Mouse (Mus musculus): ENCODE data around the gene Lenep. TPM values are rescaled to one million over a fixed set of nuclear protein-coding genes. Genes with fewer than 3 reads are reported as not detected.

The Lenep gene
- total and polyA plus RNA-seq, 3 experiments: not detected

- no peak for TF ChIP-seq MXI1 (IDR thresholded peaks at IDR 0.05; ENCODE audit: low read depth, low read length)
- TF ChIP-seq BHLHE40 (IDR thresholded peaks at IDR 0.05; ENCODE audit: low read depth, low read length): no peak
- no peak for TF ChIP-seq MAFK (IDR thresholded peaks at IDR 0.05; ENCODE audit: insufficient replicate concordance, low read length)
- TF ChIP-seq SMC3 (IDR thresholded peaks at IDR 0.05; ENCODE audit: low read depth, low read length): no peak
- dilution Hi-C loops (cut with MboI; ENCODE audit: extremely low pct_ligation_motif_present, extremely low pct_unique_long_range_greater_than_20kb, low sequenced_read_pairs): no loop called here
- in situ Hi-C loops (cut with MboI; ENCODE audit: low pct_ligation_motif_present, low pct_unique_long_range_greater_than_20kb, low sequenced_read_pairs): no loop called here
These were observed 28.9 kb downstream of the Lenep start for GRCm38 (mm10) chr3:89373581-89374231.

GRCm38 (mm10) chr3:89367338-89367737 lies 35.3 kb downstream of the Lenep start:
- no peak overlapping the region for H3K27ac ChIP-seq (ENCODE audit: insufficient read depth, low read depth)
- no peak for TF ChIP-seq BHLHE40 (IDR thresholded peaks at IDR 0.05; ENCODE audit: low read depth, low read length)
- no peak for TF ChIP-seq RAD21 (IDR thresholded peaks at IDR 0.05; ENCODE audit: low read depth, low read length)
- TF ChIP-seq EP300 (IDR thresholded peaks at IDR 0.05; ENCODE audit: low read length): no peak
- TF ChIP-seq MXI1 (IDR thresholded peaks at IDR 0.05; ENCODE audit: low read depth, low read length): no peak
- TF ChIP-seq MAFK (IDR thresholded peaks at IDR 0.05; ENCODE audit: insufficient replicate concordance, low read length): no peak
- no peak for TF ChIP-seq JUN (IDR thresholded peaks at IDR 0.05; ENCODE audit: insufficient read depth, low read depth, low read length)
- no peak for TF ChIP-seq ZNF384 (IDR thresholded peaks at IDR 0.05; ENCODE audit: low read depth, low read length)
- in situ Hi-C loops (cut with MboI; ENCODE audit: low pct_ligation_motif_present, low pct_unique_long_range_greater_than_20kb, low sequenced_read_pairs): no loop called here
- no peaks in the 10 kb centered on the region for H3K9me3 ChIP-seq (replicated peaks; ENCODE audit: low read length)
- peaks cover 0 to 3% of the 10 kb centered on the region in 2 experiments; a peak in 1 of 4 replicates for H3K4me1 ChIP-seq (ENCODE audit: control insufficient read depth in 1 of 2, insufficient read depth in 2 of 2)
- H3K4me2 ChIP-seq (ENCODE audit: insufficient read depth, low read depth, poor library complexity, severe bottlenecking): no peak overlapping the region
- H3K9ac ChIP-seq (ENCODE audit: insufficient read depth, low read depth): no peak overlapping the region
- no peak for DNase-seq (ENCODE audit: extremely low read depth)
- H3K36me3 ChIP-seq (replicated peaks in 1 of 2; ENCODE audit: control insufficient read depth in 1 of 2, insufficient read depth in 1 of 2, low read length in 1 of 2): no peaks in the 10 kb centered on the region
- dilution Hi-C loops (cut with MboI; ENCODE audit: extremely low pct_ligation_motif_present, extremely low pct_unique_long_range_greater_than_20kb, low sequenced_read_pairs): no loop called here
- no peaks in the 10 kb centered on the region for H3K79me2 ChIP-seq (replicated peaks; ENCODE audit: control insufficient read depth, extremely low read depth, insufficient read depth, poor library complexity, severe bottlenecking)
- no peak overlapping the region for H3K4me3 ChIP-seq (replicated peaks in 1 of 3; ENCODE audit: low read depth in 2 of 3, low read length in 2 of 3, poor library complexity in 1 of 3)
- H3K27me3 ChIP-seq (replicated peaks): peaks cover 13% of the 10 kb centered on the region

More at GRCm38 (mm10) chr3:89373581-89374231, 28.9 kb downstream of the Lenep start:
- H3K27ac ChIP-seq (ENCODE audit: insufficient read depth, low read depth): no peak overlapping the region
- H3K4me3 ChIP-seq (replicated peaks in 1 of 3; ENCODE audit: low read depth in 2 of 3, low read length in 2 of 3, poor library complexity in 1 of 3): no peak overlapping the region
- H3K9ac ChIP-seq (ENCODE audit: insufficient read depth, low read depth): no peak overlapping the region
- no peaks in the 10 kb centered on the region for H3K27me3 ChIP-seq (replicated peaks)
- H3K4me1 ChIP-seq (ENCODE audit: control insufficient read depth in 1 of 2, insufficient read depth in 2 of 2): peaks cover 15 to 29% of the 10 kb centered on the region in 2 experiments
- DNase-seq (ENCODE audit: extremely low read depth): no peak
- H3K4me2 ChIP-seq (ENCODE audit: insufficient read depth, low read depth, poor library complexity, severe bottlenecking): no peak overlapping the region
- peaks cover 11 to 26% of the 10 kb centered on the region in 2 experiments for H3K36me3 ChIP-seq (replicated peaks in 1 of 2; ENCODE audit: control insufficient read depth in 1 of 2, insufficient read depth in 1 of 2, low read length in 1 of 2)
- no peaks in the 10 kb centered on the region for H3K9me3 ChIP-seq (replicated peaks; ENCODE audit: low read length)
- no peaks in the 10 kb centered on the region for H3K79me2 ChIP-seq (replicated peaks; ENCODE audit: control insufficient read depth, extremely low read depth, insufficient read depth, poor library complexity, severe bottlenecking)

DNA sequence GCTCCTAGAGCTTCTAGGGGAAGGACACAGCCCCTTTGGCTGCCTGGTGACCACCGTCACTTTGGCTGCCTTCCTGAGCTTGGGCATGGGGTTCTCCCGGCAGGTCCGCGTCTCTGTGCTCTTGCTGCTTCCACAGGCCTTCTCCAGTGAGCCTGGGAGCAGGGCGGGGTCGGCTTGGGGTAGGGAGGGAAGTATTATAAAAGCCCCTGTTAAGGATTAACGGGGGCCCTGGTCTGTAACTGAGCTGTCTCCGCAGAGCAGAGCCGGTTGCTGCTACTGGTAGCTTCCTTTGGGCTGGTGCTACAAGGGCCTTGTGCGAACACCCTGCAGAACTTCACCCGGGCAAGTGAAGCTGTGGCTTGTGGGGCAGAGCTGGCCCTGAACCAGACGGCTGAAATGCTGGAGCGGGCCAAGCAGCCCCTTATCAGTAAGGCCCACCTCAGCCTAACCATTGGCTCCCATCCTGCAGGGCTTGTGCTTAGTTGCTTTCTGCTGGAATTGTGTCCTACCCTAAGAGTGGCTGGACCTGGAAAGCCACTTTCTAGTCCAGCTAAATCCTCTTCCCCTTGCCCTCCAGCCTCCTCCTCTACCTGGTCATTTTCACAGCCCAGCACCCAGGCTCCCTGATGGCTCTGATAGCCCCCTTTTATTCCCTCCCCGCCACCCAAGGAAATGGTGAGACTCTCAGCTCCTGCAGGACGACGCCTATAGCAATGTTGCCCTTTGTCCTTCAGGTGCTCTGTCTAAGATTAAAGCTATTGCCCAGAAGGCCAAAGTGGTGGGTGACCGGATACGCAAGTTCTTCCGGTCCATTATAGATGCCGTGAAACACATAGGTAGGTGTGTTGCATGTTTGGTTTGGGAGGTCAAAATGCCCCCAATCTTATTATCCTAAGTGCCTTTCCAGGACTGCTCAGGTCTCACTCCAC lies 36.8 kb downstream of the Lenep start:
- no peak overlapping the region for H3K4me3 ChIP-seq (replicated peaks in 1 of 3; ENCODE audit: low read depth in 2 of 3, low read length in 2 of 3, poor library complexity in 1 of 3)
- H3K9ac ChIP-seq (ENCODE audit: insufficient read depth, low read depth): no peak overlapping the region
- dilution Hi-C loops (cut with MboI; ENCODE audit: extremely low pct_ligation_motif_present, extremely low pct_unique_long_range_greater_than_20kb, low sequenced_read_pairs) (no loop called here), in situ Hi-C loops (cut with MboI; ENCODE audit: low pct_ligation_motif_present, low pct_unique_long_range_greater_than_20kb, low sequenced_read_pairs) (no loop called here)
- H3K36me3 ChIP-seq (replicated peaks in 1 of 2; ENCODE audit: control insufficient read depth in 1 of 2, insufficient read depth in 1 of 2, low read length in 1 of 2): no peaks in the 10 kb centered on the region
- H3K79me2 ChIP-seq (replicated peaks; ENCODE audit: control insufficient read depth, extremely low read depth, insufficient read depth, poor library complexity, severe bottlenecking): no peaks in the 10 kb centered on the region
- H3K9me3 ChIP-seq (replicated peaks; ENCODE audit: low read length): no peaks in the 10 kb centered on the region
- no peak for DNase-seq (ENCODE audit: extremely low read depth)
- TF ChIP-seq ZNF384 (IDR thresholded peaks at IDR 0.05; ENCODE audit: low read depth, low read length) (no peak), MAX (IDR thresholded peaks at IDR 0.05; ENCODE audit: low read length) (no peak), USF2 (conservative IDR thresholded peaks at IDR 0.05; ENCODE audit: low read depth, low read length) (no peak), UBTF (IDR thresholded peaks at IDR 0.05; ENCODE audit: low read depth, low read length) (no peak)
- peaks cover 15% of the 10 kb centered on the region for H3K27me3 ChIP-seq (replicated peaks)
- peaks cover 0 to 3% of the 10 kb centered on the region in 2 experiments; a peak in 1 of 4 replicates for H3K4me1 ChIP-seq (ENCODE audit: control insufficient read depth in 1 of 2, insufficient read depth in 2 of 2)
- no peak overlapping the region for H3K4me2 ChIP-seq (ENCODE audit: insufficient read depth, low read depth, poor library complexity, severe bottlenecking)
- no peak overlapping the region for H3K27ac ChIP-seq (ENCODE audit: insufficient read depth, low read depth)
